Mouse (Mus musculus) MEL (cell line): Measurements from ENCODE around the gene Fam53b.

Source experiments
- BHLHE40 ChIP-seq: IDR thresholded peaks from 2 replicates; pipeline ENCODE4 v1.6.1; 2012; ENCODE audit warnings: low read depth, mild to moderate bottlenecking, inconsistent platforms, low read length, improper control_type of control experiment, borderline replicate concordance
- CHD1 ChIP-seq: IDR thresholded peaks from 2 replicates; pipeline ENCODE4 v1.6.1; 2012; ENCODE audit warnings: low read depth, mild to moderate bottlenecking, inconsistent platforms, low read length, improper control_type of control experiment
- CTCF ChIP-seq, 3 experiments: IDR thresholded peaks in 2 of 3; conservative IDR thresholded peaks in 1 of 3; 2 replicates each; pipeline ENCODE4 v1.5.1; 2011 to 2012; ENCODE audit warnings: low read length in 3 of 3, low read depth in 2 of 3, mild to moderate bottlenecking in 2 of 3, improper control_type of control experiment in 1 of 3, inconsistent platforms in 1 of 3, mixed read lengths in 1 of 3, moderate library complexity in 1 of 3; ENCODE audit not compliant: control insufficient read depth in 1 of 3, insufficient read depth in 1 of 3, poor library complexity in 1 of 3, severe bottlenecking in 1 of 3
- MAZ ChIP-seq: IDR thresholded peaks from 2 replicates; pipeline ENCODE4 v1.6.1; 2012; ENCODE audit warnings: low read depth, mild to moderate bottlenecking, inconsistent platforms, low read length, improper control_type of control experiment
- POLR2AphosphoS5 ChIP-seq: IDR thresholded peaks from 2 replicates; pipeline ENCODE4 v1.6.1; 2012; ENCODE audit warnings: low read depth, borderline replicate concordance, mild to moderate bottlenecking, inconsistent platforms, low read length, moderate library complexity, mixed read lengths

DNA sequence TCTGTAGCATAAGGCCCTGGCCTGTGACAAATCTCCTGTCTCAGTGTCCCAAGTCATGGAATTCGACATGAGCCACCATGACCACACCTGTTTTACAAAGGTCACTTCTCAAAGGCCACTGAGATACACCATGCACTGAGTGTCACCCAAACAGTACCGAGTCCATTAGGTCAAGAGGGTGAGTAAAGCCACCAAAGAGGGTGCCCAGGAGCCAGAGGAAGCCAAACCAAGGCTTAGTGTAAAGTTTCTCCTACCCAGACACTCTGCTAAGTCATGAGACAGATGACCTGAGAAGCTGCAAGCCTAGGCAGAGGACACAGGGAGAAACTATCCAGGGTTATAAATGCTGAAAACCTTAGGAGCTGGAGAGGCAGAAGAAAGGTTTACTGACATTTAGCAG lies 52.3 kb downstream of the Fam53b start:
- TF ChIP-seq CTCF (IDR thresholded peaks at IDR 0.05 in 2 of 3, conservative IDR thresholded peaks at IDR 0.05 in 1 of 3; ENCODE audit: control insufficient read depth in 1 of 3, insufficient read depth in 1 of 3, low read depth in 2 of 3, low read length in 3 of 3, poor library complexity in 1 of 3, severe bottlenecking in 1 of 3) (no peak), MAZ (no peak), CHD1 (no peak), POLR2AphosphoS5 (no peak), BHLHE40 (no peak)
